Mouse (Mus musculus) hindbrain, embryonic 12.5 days (tissue): ENCODE measurements around the gene Mmrn2. TPM values are rescaled to one million over a fixed set of nuclear protein-coding genes. Genes with fewer than 3 reads are reported as not detected.

ENCODE experiments used
- ATAC-seq: fragments of 200-750 bp; cut with Nextera tagmentation; 2 replicates; pipeline ENCODE4 v1.8.0; 2017; ENCODE audit warnings: moderate TSS enrichment; ENCODE audit not compliant: low FRiP score
- H3K27ac ChIP-seq: fragments of 300-500 bp; sonication (generic); 2 replicates; pipeline ENCODE4 v1.5.1; 2016; ENCODE audit warnings: mild to moderate bottlenecking
- H3K27me3 ChIP-seq: fragments of 300-500 bp; sonication (generic); 2 replicates; pipeline ENCODE4 v1.6.1; 2016; ENCODE audit warnings: mild to moderate bottlenecking
- H3K36me3 ChIP-seq: fragments of 300-500 bp; sonication (generic); 2 replicates; pipeline ENCODE4 v1.6.1; 2016; ENCODE audit warnings: mild to moderate bottlenecking
- H3K4me1 ChIP-seq: fragments of 300-500 bp; sonication (generic); 2 replicates; pipeline ENCODE4 v1.6.1; 2016
- H3K4me2 ChIP-seq: fragments of 300-500 bp; sonication (generic); replicated peaks from 2 replicates; pipeline ENCODE4 v1.6.1; 2016; ENCODE audit warnings: mild to moderate bottlenecking
- H3K4me3 ChIP-seq: fragments of 300-500 bp; sonication (generic); 2 replicates; pipeline ENCODE4 v1.5.1; 2016; ENCODE audit warnings: mild to moderate bottlenecking
- H3K9ac ChIP-seq: fragments of 300-500 bp; sonication (generic); 2 replicates; pipeline ENCODE4 v1.6.1; 2016; ENCODE audit warnings: mild to moderate bottlenecking, moderate library complexity
- H3K9me3 ChIP-seq: fragments of 300-500 bp; sonication (generic); replicated peaks from 2 replicates; pipeline ENCODE4 v1.6.1; 2016; ENCODE audit warnings: mild to moderate bottlenecking
- WGBS: fragments of 180-500 bp; shearing (Covaris S2); methylation state at CpG from one replicate; pipeline ENCODE4 v1.1.7; 2016; 5-methylcytosine and 5-hydroxymethylcytosine counted together
- polyA plus RNA-seq: library from polyadenylated mRNA; unstranded; fragments of >200 nt; fragmentation: Nextera tagmentation; extraction: Ambion mirVana; gene quantifications from 2 replicates; pipeline ENCODE4 v1.2.1, GENCODE M21; 2016

Gene Mmrn2
- polyA plus RNA-seq = 7.0 and 7.3 TPM in 2 replicates

GRCm38 (mm10) chr14:34375415-34375904, at the start of gene Mmrn2:
Gene Mmrn2, plus strand, starts transcription at chr14:34375465.
- no peak for ATAC-seq
- Histone ChIP-seq H3K27me3 (no peaks in the 10 kb centered on the region), H3K4me2 (peak within 1 kb of the TSS; percentile 21; the same call in 1 of the 2 replicates), H3K9ac (0 out of 2 replicates have a peak within 1 kb of the TSS, but pooled peaks have one; percentile 10), H3K36me3 (no peaks in the 10 kb centered on the region), H3K4me3 (peak within 1 kb of the TSS; percentile 13), H3K27ac (peak within 1 kb of the TSS; percentile 66), H3K4me1 (peaks cover 21% of the 10 kb centered on the region), H3K9me3 (no peaks in the 10 kb centered on the region)
- 73% methylated on average over 13 of the region's 13 CpGs for WGBS

GRCm38 (mm10) chr14:34326606-34327005, 48.7 kb upstream of the Mmrn2 start:
- no peaks in the 10 kb centered on the region for H3K27me3 ChIP-seq
- H3K4me1 ChIP-seq = no peaks in the 10 kb centered on the region
- no peak overlapping the region for H3K27ac ChIP-seq
- ATAC-seq = no peak
- H3K9me3 ChIP-seq = no peaks in the 10 kb centered on the region
- no peak overlapping the region for H3K9ac ChIP-seq
- no peak overlapping the region for H3K4me3 ChIP-seq
- peaks cover 55% of the 10 kb centered on the region for H3K36me3 ChIP-seq
- no peak overlapping the region for H3K4me2 ChIP-seq
- 97% methylated on average over 3 of the region's 3 CpGs for WGBS

- no peak overlapping the region for H3K27ac ChIP-seq
- H3K36me3 ChIP-seq = peaks cover 57% of the 10 kb centered on the region
- no peak overlapping the region for H3K4me3 ChIP-seq
- H3K4me2 ChIP-seq = no peak overlapping the region
- no peak for ATAC-seq
- H3K4me1 ChIP-seq = no peaks in the 10 kb centered on the region
- no peaks in the 10 kb centered on the region for H3K27me3 ChIP-seq
- WGBS = 90% methylated on average over 1 of the region's 1 CpGs
- no peaks in the 10 kb centered on the region for H3K9me3 ChIP-seq
- no peak overlapping the region for H3K9ac ChIP-seq
Observed at GRCm38 (mm10) chr14:34327618-34328017, 47.6 kb upstream of the Mmrn2 start.

- H3K9ac ChIP-seq = no peak overlapping the region
- no peak overlapping the region for H3K27ac ChIP-seq
- no peak for ATAC-seq
- H3K4me2 ChIP-seq = no peak overlapping the region
- H3K4me1 ChIP-seq = no peaks in the 10 kb centered on the region
- peaks cover 64% of the 10 kb centered on the region for H3K36me3 ChIP-seq
- no peaks in the 10 kb centered on the region for H3K27me3 ChIP-seq
- H3K9me3 ChIP-seq = no peaks in the 10 kb centered on the region
- WGBS = 92% methylated on average over 9 of the region's 9 CpGs
- no peak overlapping the region for H3K4me3 ChIP-seq
Observed at GRCm38 (mm10) chr14:34330657-34331158, 44.6 kb upstream of the Mmrn2 start.

GRCm38 (mm10) chr14:34331886-34332285, 43.4 kb upstream of the Mmrn2 start:
- Histone ChIP-seq H3K36me3 (peaks cover 71% of the 10 kb centered on the region), H3K9me3 (no peaks in the 10 kb centered on the region), H3K4me1 (no peaks in the 10 kb centered on the region), H3K4me3 (no peak overlapping the region), H3K27me3 (no peaks in the 10 kb centered on the region), H3K9ac (no peak overlapping the region), H3K4me2 (no peak overlapping the region), H3K27ac (no peak overlapping the region)
- ATAC-seq = no peak
- WGBS = 89% methylated on average over 3 of the region's 3 CpGs

- WGBS = 93% methylated on average over 5 of the region's 5 CpGs
- H3K4me3 ChIP-seq = no peak overlapping the region
- H3K36me3 ChIP-seq = peaks cover 77% of the 10 kb centered on the region
- ATAC-seq = no peak
- no peaks in the 10 kb centered on the region for H3K27me3 ChIP-seq
- no peaks in the 10 kb centered on the region for H3K9me3 ChIP-seq
- no peak overlapping the region for H3K4me2 ChIP-seq
- H3K9ac ChIP-seq = no peak overlapping the region
- no peak overlapping the region for H3K27ac ChIP-seq
- no peaks in the 10 kb centered on the region for H3K4me1 ChIP-seq
Observed at GRCm38 (mm10) chr14:34332476-34332875, 42.8 kb upstream of the Mmrn2 start.

GRCm38 (mm10) chr14:34339446-34339845, 35.8 kb upstream of the Mmrn2 start:
- H3K9ac ChIP-seq = no peak overlapping the region
- H3K36me3 ChIP-seq = peaks cover 87% of the 10 kb centered on the region
- H3K4me1 ChIP-seq = no peaks in the 10 kb centered on the region
- no peak overlapping the region for H3K4me2 ChIP-seq
- WGBS = 71% methylated on average over 1 of the region's 1 CpGs
- no peak overlapping the region for H3K4me3 ChIP-seq
- H3K27ac ChIP-seq = no peak overlapping the region
- no peak for ATAC-seq
- no peaks in the 10 kb centered on the region for H3K9me3 ChIP-seq
- H3K27me3 ChIP-seq = no peaks in the 10 kb centered on the region

GRCm38 (mm10) chr14:34341993-34342392, 33.3 kb upstream of the Mmrn2 start:
- no peak overlapping the region for H3K4me2 ChIP-seq
- no peak overlapping the region for H3K27ac ChIP-seq
- H3K4me3 ChIP-seq = no peak overlapping the region
- no peak overlapping the region for H3K9ac ChIP-seq
- no peaks in the 10 kb centered on the region for H3K27me3 ChIP-seq
- H3K36me3 ChIP-seq = peaks cover 64% of the 10 kb centered on the region
- no peaks in the 10 kb centered on the region for H3K4me1 ChIP-seq
- no peak for ATAC-seq
- 88% methylated on average over 4 of the region's 4 CpGs for WGBS
- H3K9me3 ChIP-seq = no peaks in the 10 kb centered on the region

GRCm38 (mm10) chr14:34343078-34343477, 32.2 kb upstream of the Mmrn2 start:
- no peak overlapping the region for H3K9ac ChIP-seq
- WGBS = 98% methylated on average over 4 of the region's 4 CpGs
- ATAC-seq = no peak
- H3K27me3 ChIP-seq = no peaks in the 10 kb centered on the region
- no peaks in the 10 kb centered on the region for H3K9me3 ChIP-seq
- H3K27ac ChIP-seq = no peak overlapping the region
- H3K4me1 ChIP-seq = no peaks in the 10 kb centered on the region
- H3K4me2 ChIP-seq = no peak overlapping the region
- H3K36me3 ChIP-seq = peaks cover 54% of the 10 kb centered on the region
- no peak overlapping the region for H3K4me3 ChIP-seq

- WGBS = 88% methylated on average over 5 of the region's 5 CpGs
- H3K4me3 ChIP-seq = no peak overlapping the region
- H3K9me3 ChIP-seq = no peaks in the 10 kb centered on the region
- H3K36me3 ChIP-seq = peaks cover 42% of the 10 kb centered on the region
- no peak overlapping the region for H3K4me2 ChIP-seq
- ATAC-seq = no peak
- H3K27ac ChIP-seq = no peak overlapping the region
- H3K9ac ChIP-seq = no peak overlapping the region
- H3K27me3 ChIP-seq = no peaks in the 10 kb centered on the region
- no peaks in the 10 kb centered on the region for H3K4me1 ChIP-seq
Observed at GRCm38 (mm10) chr14:34344361-34344760, 30.9 kb upstream of the Mmrn2 start.

GRCm38 (mm10) chr14:34345771-34346566, 29.3 kb upstream of the Mmrn2 start:
- Histone ChIP-seq H3K9me3 (no peaks in the 10 kb centered on the region), H3K36me3 (peaks cover 29% of the 10 kb centered on the region), H3K27ac (no peak overlapping the region), H3K4me2 (no peak overlapping the region), H3K4me3 (no peak overlapping the region), H3K27me3 (no peaks in the 10 kb centered on the region), H3K9ac (no peak overlapping the region), H3K4me1 (no peaks in the 10 kb centered on the region)
- 60% methylated on average over 12 of the region's 12 CpGs for WGBS
- ATAC-seq = peak; percentile 48

GRCm38 (mm10) chr14:34347084-34347483, 28.2 kb upstream of the Mmrn2 start:
- Histone ChIP-seq H3K4me2 (no peak overlapping the region), H3K9me3 (no peaks in the 10 kb centered on the region), H3K36me3 (peaks cover 19% of the 10 kb centered on the region), H3K27ac (no peak overlapping the region), H3K27me3 (no peaks in the 10 kb centered on the region), H3K4me1 (no peaks in the 10 kb centered on the region), H3K4me3 (no peak overlapping the region), H3K9ac (no peak overlapping the region)
- ATAC-seq = no peak
- WGBS = 94% methylated on average over 5 of the region's 5 CpGs

GRCm38 (mm10) chr14:34348301-34348700, 27.0 kb upstream of the Mmrn2 start:
- ATAC-seq = no peak
- H3K9ac ChIP-seq = no peak overlapping the region
- H3K9me3 ChIP-seq = no peaks in the 10 kb centered on the region
- H3K36me3 ChIP-seq = peaks cover 7% of the 10 kb centered on the region
- no peaks in the 10 kb centered on the region for H3K4me1 ChIP-seq
- no peaks in the 10 kb centered on the region for H3K27me3 ChIP-seq
- no peak overlapping the region for H3K27ac ChIP-seq
- H3K4me2 ChIP-seq = no peak overlapping the region
- 85% methylated on average over 7 of the region's 7 CpGs for WGBS
- no peak overlapping the region for H3K4me3 ChIP-seq
